Mouse (Mus musculus) MEL (cell line): ENCODE measurements around the gene Tmem132c. TPM values are rescaled to one million over a fixed set of nuclear protein-coding genes. Genes with fewer than 3 reads are reported as not detected.
A peak's percentile ranks its signal among the peaks of the same experiment; 100 is the strongest.

Experiments
- DNase-seq: peaks from one replicate; pipeline ENCODE4 v3.0.0; 2011; ENCODE audit warnings: low read depth, low spot score
- H3K27ac ChIP-seq: 2 replicates; pipeline ENCODE4 v1.5.1; 2012; ENCODE audit warnings: low read depth, mild to moderate bottlenecking, control low read depth, low read length, moderate library complexity; ENCODE audit not compliant: control insufficient read depth
- H3K27me3 ChIP-seq, 2 experiments: fragments of 150-350 bp in 1 of 2; sonication (generic) in 1 of 2; 2 replicates each; pipeline ENCODE4 v1.6.1; 2012; ENCODE audit warnings: low read length in 2 of 2, mild to moderate bottlenecking in 2 of 2, improper control_type of control experiment in 1 of 2, moderate library complexity in 1 of 2; ENCODE audit not compliant: insufficient read depth in 2 of 2, control insufficient read depth in 1 of 2
- H3K36me3 ChIP-seq, 2 experiments: 2 replicates each; pipeline ENCODE4 v1.6.1; 2012 to 2014; ENCODE audit warnings: low read length in 2 of 2, improper control_type of control experiment in 1 of 2, inconsistent platforms in 1 of 2, mild to moderate bottlenecking in 1 of 2; ENCODE audit not compliant: insufficient read depth in 2 of 2, control insufficient read depth in 1 of 2
- H3K4me1 ChIP-seq, 2 experiments: fragments of 150-350 bp in 1 of 2; sonication (generic) in 1 of 2; 2 replicates each; pipeline ENCODE4 v1.6.1; 2012; ENCODE audit warnings: low read length in 2 of 2, improper control_type of control experiment in 1 of 2, mild to moderate bottlenecking in 1 of 2; ENCODE audit not compliant: insufficient read depth in 2 of 2, control insufficient read depth in 1 of 2
- H3K4me3 ChIP-seq, 2 experiments: fragments of 150-350 bp in 1 of 2; sonication (generic) in 1 of 2; 2 replicates each; pipeline ENCODE4 v1.5.1; 2012; ENCODE audit warnings: low read depth in 2 of 2, low read length in 2 of 2, mild to moderate bottlenecking in 2 of 2, moderate library complexity in 2 of 2, control low read depth in 1 of 2, improper control_type of control experiment in 1 of 2; ENCODE audit not compliant: control insufficient read depth in 1 of 2, insufficient read depth in 1 of 2
- H3K79me2 ChIP-seq: 2 replicates; pipeline ENCODE4 v1.6.1; 2012; ENCODE audit warnings: mild to moderate bottlenecking, low read length, moderate library complexity; ENCODE audit not compliant: control insufficient read depth, poor library complexity, insufficient read depth
- H3K9ac ChIP-seq: 2 replicates; pipeline ENCODE4 v1.6.1; 2012; ENCODE audit warnings: low read depth, mild to moderate bottlenecking, control low read depth, low read length, moderate library complexity; ENCODE audit not compliant: control insufficient read depth, poor library complexity, severe bottlenecking
- H3K9me3 ChIP-seq: fragments of 150-350 bp; sonication (generic); replicated peaks from 2 replicates; pipeline ENCODE4 v1.6.1; 2012; ENCODE audit warnings: mild to moderate bottlenecking, low read length, improper control_type of control experiment, moderate library complexity; ENCODE audit not compliant: insufficient read depth
- BHLHE40 ChIP-seq: IDR thresholded peaks from 2 replicates; pipeline ENCODE4 v1.6.1; 2012; ENCODE audit warnings: low read depth, mild to moderate bottlenecking, inconsistent platforms, low read length, improper control_type of control experiment, borderline replicate concordance
- CHD1 ChIP-seq: IDR thresholded peaks from 2 replicates; pipeline ENCODE4 v1.6.1; 2012; ENCODE audit warnings: low read depth, mild to moderate bottlenecking, inconsistent platforms, low read length, improper control_type of control experiment
- CHD2 ChIP-seq: IDR thresholded peaks from 2 replicates; pipeline ENCODE4 v1.6.1; 2011; ENCODE audit warnings: low read length, improper control_type of control experiment
- CTCF ChIP-seq, 3 experiments: IDR thresholded peaks in 2 of 3; conservative IDR thresholded peaks in 1 of 3; 2 replicates each; pipeline ENCODE4 v1.5.1; 2011 to 2012; ENCODE audit warnings: low read length in 3 of 3, low read depth in 2 of 3, mild to moderate bottlenecking in 2 of 3, improper control_type of control experiment in 1 of 3, inconsistent platforms in 1 of 3, mixed read lengths in 1 of 3, moderate library complexity in 1 of 3; ENCODE audit not compliant: control insufficient read depth in 1 of 3, insufficient read depth in 1 of 3, poor library complexity in 1 of 3, severe bottlenecking in 1 of 3
- E2F4 ChIP-seq: IDR thresholded peaks from 2 replicates; pipeline ENCODE4 v1.6.1; 2011; ENCODE audit warnings: low read depth, low read length, improper control_type of control experiment, borderline replicate concordance
- ELF1 ChIP-seq: IDR thresholded peaks from 2 replicates; pipeline ENCODE4 v1.6.1; 2014; ENCODE audit warnings: low read depth, mild to moderate bottlenecking, inconsistent platforms, low read length, improper control_type of control experiment, moderate library complexity
- GABPA ChIP-seq: IDR thresholded peaks from 2 replicates; pipeline ENCODE4 v1.6.1; 2012; ENCODE audit warnings: low read depth, mild to moderate bottlenecking, inconsistent platforms, low read length, improper control_type of control experiment, moderate library complexity
- GATA1 ChIP-seq: IDR thresholded peaks from 2 replicates; pipeline ENCODE4 v1.6.1; 2011; ENCODE audit warnings: low read depth, low read length, improper control_type of control experiment
- HCFC1 ChIP-seq: IDR thresholded peaks from 2 replicates; pipeline ENCODE4 v1.6.1; 2012; ENCODE audit warnings: low read depth, mild to moderate bottlenecking, inconsistent platforms, low read length, improper control_type of control experiment, moderate library complexity
- MAX ChIP-seq: IDR thresholded peaks from 2 replicates; pipeline ENCODE4 v1.6.1; 2011; ENCODE audit warnings: low read length, improper control_type of control experiment
- MEF2A ChIP-seq: IDR thresholded peaks from 2 replicates; pipeline ENCODE4 v1.6.1; 2014; ENCODE audit warnings: low read depth, mild to moderate bottlenecking, inconsistent platforms, low read length, improper control_type of control experiment; ENCODE audit not compliant: poor library complexity, insufficient replicate concordance, severe bottlenecking; ENCODE audit errors: extremely low read depth
- MYC ChIP-seq: IDR thresholded peaks from 2 replicates; pipeline ENCODE4 v1.6.1; 2011; ENCODE audit warnings: low read depth, mild to moderate bottlenecking, low read length, improper control_type of control experiment, moderate library complexity
- NRF1 ChIP-seq: IDR thresholded peaks from 2 replicates; pipeline ENCODE4 v1.6.1; 2014; ENCODE audit warnings: low read depth, mild to moderate bottlenecking, inconsistent platforms, low read length, improper control_type of control experiment, moderate library complexity; ENCODE audit not compliant: poor library complexity, insufficient read depth, severe bottlenecking
- RAD21 ChIP-seq: IDR thresholded peaks from 2 replicates; pipeline ENCODE4 v1.6.1; 2011; ENCODE audit warnings: mild to moderate bottlenecking, low read depth, low read length, improper control_type of control experiment
- RCOR1 ChIP-seq: IDR thresholded peaks from 2 replicates; pipeline ENCODE4 v1.6.1; 2012; ENCODE audit warnings: low read depth, mild to moderate bottlenecking, inconsistent platforms, low read length, improper control_type of control experiment
- SIN3A ChIP-seq: IDR thresholded peaks from 2 replicates; pipeline ENCODE4 v1.6.1; 2012; ENCODE audit warnings: low read length, improper control_type of control experiment, inconsistent platforms
- TAL1 ChIP-seq: IDR thresholded peaks from 2 replicates; pipeline ENCODE4 v1.6.1; 2012; ENCODE audit warnings: mild to moderate bottlenecking, inconsistent platforms, low read length, moderate library complexity, mixed read lengths
- TBP ChIP-seq: IDR thresholded peaks from 2 replicates; pipeline ENCODE4 v1.8.0; 2011; ENCODE audit warnings: low read depth, low read length, improper control_type of control experiment
- ZMIZ1 ChIP-seq: IDR thresholded peaks from 2 replicates; pipeline ENCODE4 v1.6.1; 2012; ENCODE audit warnings: low read depth, mild to moderate bottlenecking, inconsistent platforms, low read length, improper control_type of control experiment, moderate library complexity
- ZNF384 ChIP-seq: IDR thresholded peaks from 2 replicates; pipeline ENCODE4 v1.6.1; 2012; ENCODE audit warnings: low read depth, mild to moderate bottlenecking, inconsistent platforms, low read length, improper control_type of control experiment
- polyA plus RNA-seq, 2 experiments: library from polyadenylated mRNA; stranded (reverse) in 1 of 2; unstranded in 1 of 2; fragments of >175 nt in 1 of 2; fragments of >200 nt in 1 of 2; gene quantifications; 2 replicates each; pipeline versions ENCODE4 v1.2.1 to v1.2.4; 2012; ENCODE audit warnings: low replicate concordance in 2 of 2, low read depth in 1 of 2; ENCODE audit not compliant: insufficient read length in 2 of 2, insufficient read depth in 1 of 2, missing spikeins in 1 of 2
- total RNA-seq: library from RNA; depleted of rRNA; stranded (reverse); fragments of 300-350 nt; gene quantifications from 2 replicates; pipeline ENCODE4 v1.2.3, GENCODE M21; 2012

Gene Tmem132c
- total and polyA plus RNA-seq, 3 experiments = not detected

DNA sequence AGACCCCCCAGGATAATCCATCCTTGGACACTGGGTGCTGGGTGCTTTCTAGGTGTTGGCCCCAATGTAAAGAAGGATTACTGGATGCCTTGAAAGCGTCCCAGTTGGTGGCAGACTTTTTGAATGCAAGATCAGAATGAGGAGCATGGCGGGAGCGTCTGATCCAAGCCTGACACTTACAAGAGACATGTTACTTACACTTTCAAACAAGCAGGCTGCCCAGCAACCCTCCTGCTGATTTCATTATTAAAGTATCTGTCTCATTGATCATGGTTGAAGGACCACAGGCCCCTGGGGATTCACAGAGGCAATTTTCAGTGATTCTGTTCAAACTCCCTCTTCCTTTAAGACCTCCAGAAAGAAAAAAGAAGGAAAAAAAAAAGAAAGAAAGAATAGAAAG lies 25.2 kb upstream of the Tmem132c start:
- no peaks in the 10 kb centered on the region for H3K27me3 ChIP-seq
- no peaks in the 10 kb centered on the region for H3K4me1 ChIP-seq
- H3K9ac ChIP-seq = no peak overlapping the region
- no peak for TF ChIP-seq ELF1
- TF ChIP-seq BHLHE40 = no peak
- no peak for TF ChIP-seq MYC
- TF ChIP-seq ZNF384 = no peak
- no peak for TF ChIP-seq HCFC1
- no peak for TF ChIP-seq CHD2
- TF ChIP-seq ZMIZ1 = no peak
- no peak for TF ChIP-seq TBP
- no peak for TF ChIP-seq MAX
- no peak for TF ChIP-seq NRF1
- no peak for TF ChIP-seq E2F4
- H3K9me3 ChIP-seq = no peaks in the 10 kb centered on the region
- H3K4me3 ChIP-seq = no peak overlapping the region
- H3K36me3 ChIP-seq = no peaks in the 10 kb centered on the region
- no peak for DNase-seq
- no peaks in the 10 kb centered on the region for H3K79me2 ChIP-seq
- no peak overlapping the region for H3K27ac ChIP-seq

GRCm38 (mm10) chr5:127217725-127218124 lies 23.9 kb upstream of the Tmem132c start:
- Histone ChIP-seq H3K9me3 (no peaks in the 10 kb centered on the region), H3K79me2 (no peaks in the 10 kb centered on the region), H3K27me3 (no peaks in the 10 kb centered on the region), H3K4me3 (no peak overlapping the region), H3K4me1 (no peaks in the 10 kb centered on the region), H3K27ac (no peak overlapping the region), H3K36me3 (no peaks in the 10 kb centered on the region), H3K9ac (no peak overlapping the region)
- peak in 1 of 3 experiments; percentile 16; a peak in 1 of 6 replicates for TF ChIP-seq CTCF (IDR thresholded peaks at IDR 0.05 in 2 of 3, conservative IDR thresholded peaks at IDR 0.05 in 1 of 3; ENCODE audit: control insufficient read depth in 1 of 3, insufficient read depth in 1 of 3, low read depth in 2 of 3, low read length in 3 of 3, poor library complexity in 1 of 3, severe bottlenecking in 1 of 3)
- TF ChIP-seq RCOR1 = no peak
- DNase-seq = no peak

DNA sequence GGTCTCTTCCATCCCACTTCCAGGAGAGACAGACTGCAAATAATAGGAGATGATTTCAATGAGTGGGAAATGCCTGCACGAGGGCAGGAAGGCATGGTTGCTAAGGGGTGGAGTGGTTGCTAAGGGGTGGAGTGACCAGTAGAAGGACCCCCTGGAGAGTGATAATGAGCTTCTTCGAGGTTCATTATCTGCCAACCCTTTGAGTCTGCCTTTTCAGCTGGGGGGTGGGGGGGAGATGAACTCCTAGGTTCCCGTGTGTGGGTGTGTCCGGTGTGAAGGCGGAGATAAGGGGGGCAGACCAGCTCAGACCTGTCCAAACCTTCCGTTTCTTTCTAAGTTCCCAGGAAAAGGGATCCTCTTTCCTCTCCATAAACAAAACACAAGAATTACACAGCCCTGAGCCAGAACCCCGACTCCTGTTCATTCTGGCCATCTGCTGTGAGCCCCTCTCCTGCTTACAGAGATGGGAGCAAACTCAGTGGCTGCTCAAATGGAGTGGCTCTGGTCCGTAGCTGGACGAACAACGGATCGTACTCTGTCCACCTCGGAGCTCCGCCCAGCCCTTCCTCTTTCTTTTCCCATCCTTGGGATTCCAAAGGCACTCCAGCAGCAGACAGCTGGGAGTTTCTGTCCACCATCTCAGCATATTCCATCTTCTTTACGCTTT lies 13.5 kb upstream of the Tmem132c start:
- H3K4me3 ChIP-seq = no peak overlapping the region
- TF ChIP-seq GABPA (no peak), SIN3A (no peak), GATA1 (no peak), TAL1 (no peak), ELF1 (no peak), RAD21 (no peak), CHD1 (no peak), CTCF (IDR thresholded peaks at IDR 0.05 in 2 of 3, conservative IDR thresholded peaks at IDR 0.05 in 1 of 3; ENCODE audit: control insufficient read depth in 1 of 3, insufficient read depth in 1 of 3, low read depth in 2 of 3, low read length in 3 of 3, poor library complexity in 1 of 3, severe bottlenecking in 1 of 3) (no peak), MEF2A (no peak), ZMIZ1 (no peak)
- TF ChIP-seq, all 39 proteins: peak for 0
- Histone ChIP-seq H3K79me2 (no peaks in the 10 kb centered on the region), H3K27ac (no peak overlapping the region), H3K4me1 (no peaks in the 10 kb centered on the region), H3K9me3 (no peaks in the 10 kb centered on the region), H3K27me3 (no peaks in the 10 kb centered on the region), H3K9ac (no peak overlapping the region), H3K36me3 (no peaks in the 10 kb centered on the region)
- DNase-seq = no peak
